Mouse (Mus musculus) lung, embryonic 14.5 days (tissue): ENCODE results near the gene Wwp2. TPM values are rescaled to one million over a fixed set of nuclear protein-coding genes. Genes with fewer than 3 reads are reported as not detected.

Source experiments
- ATAC-seq: fragments of 200-750 bp; cut with Nextera tagmentation; 2 replicates; pipeline ENCODE4 v1.8.0; 2017; ENCODE audit warnings: mild to moderate bottlenecking, moderate TSS enrichment, moderate library complexity; ENCODE audit not compliant: insufficient read depth
- DNase-seq: peaks from one replicate; pipeline ENCODE4 v3.0.0-alpha.2; 2015
- H3K27ac ChIP-seq: fragments of 300-500 bp; sonication (generic); 2 replicates; pipeline ENCODE4 v1.5.1; 2014; ENCODE audit warnings: low read depth, mild to moderate bottlenecking, moderate library complexity
- H3K27me3 ChIP-seq: fragments of 300-500 bp; sonication (generic); 2 replicates; pipeline ENCODE4 v1.6.1; 2014; ENCODE audit warnings: low read length, control low read depth; ENCODE audit not compliant: insufficient read depth
- H3K36me3 ChIP-seq: fragments of 300-500 bp; sonication (generic); 2 replicates; pipeline ENCODE4 v1.6.1; 2014; ENCODE audit warnings: control low read depth; ENCODE audit not compliant: insufficient read depth
- H3K4me1 ChIP-seq: fragments of 300-500 bp; sonication (generic); 2 replicates; pipeline ENCODE4 v1.6.1; 2014; ENCODE audit warnings: antibody characterized with exemption, control low read depth; ENCODE audit not compliant: insufficient read depth
- H3K4me2 ChIP-seq: fragments of 300-500 bp; sonication (generic); 2 replicates; pipeline ENCODE4 v1.6.1; 2014; ENCODE audit warnings: mild to moderate bottlenecking
- H3K4me3 ChIP-seq: fragments of 300-500 bp; sonication (generic); 2 replicates; pipeline ENCODE4 v1.5.1; 2014; ENCODE audit warnings: low read depth, low read length
- H3K9ac ChIP-seq: fragments of 300-500 bp; sonication (generic); 2 replicates; pipeline ENCODE4 v1.6.1; 2014
- H3K9me3 ChIP-seq: fragments of 300-500 bp; sonication (generic); 2 replicates; pipeline ENCODE4 v1.6.1; 2016; ENCODE audit warnings: low read depth, low read length, control low read depth
- CTCF ChIP-seq: IDR thresholded peaks from 2 replicates; pipeline ENCODE4 v1.5.1; 2016; ENCODE audit warnings: antibody characterized with exemption, low read depth
- WGBS: fragments of 180-500 bp; shearing (Covaris S2); extraction: QIAGEN DNeasy Blood & Tissue Kit; methylation state at CpG from one replicate; pipeline ENCODE4 v1.1.7; 2014; 5-methylcytosine and 5-hydroxymethylcytosine counted together
- microRNA counts: library from miRNA; unstranded; fragments of <30 nt; microRNA quantifications from one replicate; lab custom pipeline; 2016
- microRNA-seq: library from miRNA; unstranded; fragments of <30 nt; microRNA quantifications from one replicate; pipeline ENCODE4, GENCODE M21; 2016; ENCODE audit warnings: borderline number of aligned reads
- polyA plus RNA-seq: library from polyadenylated mRNA; unstranded; fragments of >200 nt; fragmentation: Nextera tagmentation; extraction: Ambion mirVana; gene quantifications from 2 replicates; pipeline ENCODE4 v1.2.1, GENCODE M21; 2014

The Wwp2 gene
- polyA plus RNA-seq, 1 experiment from 2014 or later = 48.2 TPM

DNA sequence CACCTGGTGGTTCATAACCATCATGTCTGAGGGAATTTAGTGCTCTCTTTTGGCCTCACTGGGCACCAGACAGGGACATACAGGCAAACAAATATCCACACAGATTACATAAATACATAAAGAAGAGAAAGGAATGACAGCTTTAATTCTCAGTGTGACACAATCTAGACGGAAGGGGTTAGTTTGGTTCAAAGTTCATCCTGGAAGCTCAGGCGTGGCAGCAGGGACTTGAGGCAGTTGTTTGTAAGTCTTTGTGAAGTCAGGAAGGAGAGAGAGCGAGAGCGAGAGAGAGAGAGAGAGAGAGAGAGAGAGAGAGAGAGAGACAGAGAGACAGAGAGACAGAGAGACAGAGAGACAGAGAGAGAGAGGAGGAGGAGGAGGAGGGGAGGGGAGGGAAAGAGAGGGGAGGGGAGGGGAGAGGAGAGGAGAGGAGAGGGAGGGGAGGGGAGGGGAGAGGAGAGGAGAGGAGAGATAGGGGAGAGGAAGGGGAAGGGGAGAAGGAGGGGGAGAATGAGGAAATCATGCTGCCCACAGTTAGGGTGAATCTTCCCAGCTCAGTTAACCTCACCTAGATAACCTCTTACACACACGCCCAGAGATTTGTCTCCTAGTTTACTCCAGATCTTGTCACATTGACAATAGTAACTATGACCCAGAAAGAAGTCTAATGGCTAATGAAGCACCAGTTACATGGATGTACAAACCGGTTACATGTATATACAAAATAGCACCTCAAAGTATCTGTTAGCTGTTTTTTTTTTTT, 158.0 kb downstream of the Wwp2 start:
- Histone ChIP-seq H3K27ac (no peak overlapping the region), H3K4me2 (no peak overlapping the region), H3K9ac (no peak overlapping the region), H3K4me1 (no peaks in the 10 kb centered on the region), H3K36me3 (no peaks in the 10 kb centered on the region), H3K27me3 (no peaks in the 10 kb centered on the region), H3K4me3 (no peak overlapping the region), H3K9me3 (no peaks in the 10 kb centered on the region)
- ATAC-seq = no peak
- WGBS = 59% methylated on average over 5 of the region's 6 CpGs
- no peak for TF ChIP-seq CTCF
- no peak for DNase-seq

DNA sequence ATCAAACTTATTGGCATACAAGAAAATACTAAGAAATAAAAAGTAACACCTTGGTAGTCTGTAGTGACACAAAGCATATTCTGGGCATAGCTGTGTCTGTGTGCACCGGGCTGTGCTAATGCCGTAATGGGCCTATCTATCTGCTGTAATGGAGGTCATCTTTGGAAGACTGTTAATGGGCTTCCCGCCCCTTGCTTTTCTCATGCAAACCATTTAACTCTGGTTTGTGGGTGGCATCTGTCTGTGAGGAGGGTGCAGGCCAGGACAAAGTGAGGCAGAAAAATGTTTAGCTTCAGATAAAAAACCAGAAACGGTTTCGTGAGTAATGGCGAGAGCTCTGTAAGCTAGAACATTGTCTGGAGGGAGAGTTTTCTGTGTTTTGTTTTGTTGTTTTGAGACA, 158.7 kb downstream of the Wwp2 start:
- Histone ChIP-seq H3K27ac (no peak overlapping the region), H3K9ac (no peak overlapping the region), H3K36me3 (no peaks in the 10 kb centered on the region), H3K9me3 (no peaks in the 10 kb centered on the region), H3K27me3 (no peaks in the 10 kb centered on the region), H3K4me1 (no peaks in the 10 kb centered on the region), H3K4me3 (no peak overlapping the region), H3K4me2 (no peak overlapping the region)
- DNase-seq (no peak), ATAC-seq (no peak)
- 80% methylated on average over 6 of the region's 6 CpGs for WGBS
- no peak for TF ChIP-seq CTCF

DNA sequence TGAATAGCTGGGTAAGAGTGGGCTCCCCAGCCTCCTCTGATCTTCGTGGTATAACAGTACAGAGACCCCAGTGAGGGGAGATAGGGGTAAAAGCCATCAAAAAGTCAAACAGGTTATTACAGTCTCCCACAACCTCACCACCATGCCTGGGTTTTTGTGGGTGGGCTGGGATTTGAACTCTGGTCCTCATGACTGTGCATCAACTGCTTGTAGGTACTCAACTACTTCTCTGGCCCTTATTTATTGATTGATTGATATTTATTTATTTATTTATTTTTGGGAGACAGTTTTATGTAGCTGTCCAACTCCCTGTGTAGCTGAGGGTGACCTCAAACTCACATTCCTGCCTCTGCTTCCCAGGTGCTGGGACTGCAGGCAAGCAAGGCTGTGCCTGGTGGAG, 161.6 kb downstream of the Wwp2 start:
- Histone ChIP-seq H3K27me3 (no peaks in the 10 kb centered on the region), H3K4me1 (no peaks in the 10 kb centered on the region), H3K4me3 (no peak overlapping the region), H3K9me3 (no peaks in the 10 kb centered on the region), H3K36me3 (no peaks in the 10 kb centered on the region), H3K27ac (no peak overlapping the region), H3K4me2 (no peak overlapping the region), H3K9ac (no peak overlapping the region)
- DNase-seq (no peak), ATAC-seq (no peak)
- TF ChIP-seq CTCF = no peak
- 71% methylated on average over 1 of the region's 1 CpGs for WGBS

DNA sequence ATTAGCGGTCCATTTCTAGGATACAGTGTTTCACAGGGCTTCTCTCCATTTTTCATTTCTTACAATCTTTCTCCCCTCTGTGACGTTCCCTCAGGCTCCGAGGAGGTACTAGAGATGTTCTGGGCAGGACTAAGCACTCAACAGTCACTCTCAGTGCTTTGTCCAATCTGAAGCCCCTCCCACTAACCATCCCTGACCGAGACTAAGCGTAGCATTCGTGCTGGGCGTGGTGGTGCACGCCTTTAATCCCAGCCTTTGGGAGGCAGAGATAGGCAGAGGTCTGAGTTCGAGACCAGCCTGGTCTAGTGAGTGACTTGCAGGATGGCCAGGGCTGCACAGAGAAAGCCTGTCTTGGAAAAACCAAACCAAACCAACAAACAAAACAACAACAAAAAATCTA, 163.5 kb downstream of the Wwp2 start:
- H3K9ac ChIP-seq = no peak overlapping the region
- no peaks in the 10 kb centered on the region for H3K27me3 ChIP-seq
- H3K4me3 ChIP-seq = no peak overlapping the region
- no peak overlapping the region for H3K4me2 ChIP-seq
- WGBS = 79% methylated on average over 9 of the region's 9 CpGs
- H3K27ac ChIP-seq = no peak overlapping the region
- H3K9me3 ChIP-seq = no peaks in the 10 kb centered on the region
- no peaks in the 10 kb centered on the region for H3K36me3 ChIP-seq
- ATAC-seq (no peak), DNase-seq (no peak)
- no peaks in the 10 kb centered on the region for H3K4me1 ChIP-seq
- no peak for TF ChIP-seq CTCF

DNA sequence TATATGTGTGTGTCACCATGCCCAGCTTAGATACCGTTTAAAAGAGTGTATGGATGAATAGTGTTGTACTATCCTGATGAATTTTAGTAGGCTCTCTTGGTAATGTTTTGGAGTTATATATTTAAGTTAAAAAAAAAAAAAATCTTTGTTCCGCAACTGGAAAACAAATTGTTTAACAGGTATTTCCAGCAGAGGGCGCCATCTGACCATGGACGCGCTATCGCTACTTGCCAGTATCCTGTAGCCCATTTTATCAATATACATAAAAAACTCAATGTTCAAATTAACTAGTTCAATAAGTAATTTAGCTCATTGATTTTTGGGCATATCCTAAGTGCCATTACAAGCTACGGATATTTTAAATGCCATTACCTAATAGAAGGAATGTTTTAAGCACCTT, 166.9 kb downstream of the Wwp2 start:
- no peaks in the 10 kb centered on the region for H3K36me3 ChIP-seq
- WGBS = 5% methylated on average over 7 of the region's 7 CpGs
- peak; percentile 78 for TF ChIP-seq CTCF
- H3K9ac ChIP-seq = no peak overlapping the region
- H3K4me3 ChIP-seq = no peak overlapping the region
- ATAC-seq (no peak), DNase-seq (peak; percentile 94)
- no peaks in the 10 kb centered on the region for H3K27me3 ChIP-seq
- no peaks in the 10 kb centered on the region for H3K9me3 ChIP-seq
- no peaks in the 10 kb centered on the region for H3K4me1 ChIP-seq
- no peak overlapping the region for H3K4me2 ChIP-seq
- H3K27ac ChIP-seq = no peak overlapping the region

MicroRNAs within 50 kb of the gene (microRNA counts, 519-probe panel; counts per million panel counts)
- 3,336 counts per million, percentile 65 among the panel's probes with 10 or more counts for microRNA mmu-miR-140 (lab: Ali Mortazavi, UCI)

Small RNA genes lying within 50 kb of the gene (microRNA-seq; reads per million reads assigned to microRNA genes)
- 4,122 reads per million, percentile 87 among the genes with 10 or more reads in this experiment for gene Mir140

Other genes starting within 250 kb of the Wwp2 start
- gene Nfat5, start 142.9 kb upstream of the Wwp2 start, polyA plus RNA-seq = 13.3 and 14.1 TPM in 2 replicates
- gene Nqo1, start 33.2 kb upstream of the Wwp2 start, polyA plus RNA-seq = 10.9 TPM in 2 replicates
- gene Nob1, start 11.3 kb upstream of the Wwp2 start, polyA plus RNA-seq = 73.9 and 82.0 TPM in 2 replicates
- gene Psmd7, start 152.1 kb downstream of the Wwp2 start, polyA plus RNA-seq = 260 and 269 TPM in 2 replicates